37 mouse cellular contexts compared by ENCODE assay signal in genomic region chr10:19611616-19612015, GRCm38 (mm10). TPM values are rescaled to one million over a fixed set of nuclear protein-coding genes. Genes with fewer than 3 reads are reported as not detected.
"Had no signal": no experiment of that assay in that cellular context is flagged by ENCODE, and none has a peak within 500 bp of the region (broad histone marks: within the 10 kb centered on the region; RNA-seq: fewer than 3 reads in every experiment).

No protein-coding gene starts in this region.

- H3K27me3 ChIP-seq: heart, embryonic 13.5 days; heart, embryonic 15.5 days; hindbrain, embryonic 13.5 days; hindbrain, embryonic 15.5 days; kidney, embryonic 15.5 days; limb, embryonic 13.5 days; limb, embryonic 15.5 days had no signal

- ATAC-seq: forebrain, postnatal 0 days; hindbrain, postnatal 0 days; intestine, embryonic 16.5 days had no signal

- DNase-seq: forebrain, postnatal 0 days; gastrocnemius, postnatal 14 days; gastrocnemius, postnatal 36 days; heart, adult 11 months; heart, adult 2 months; heart, postnatal 14 days; heart, postnatal 36 days; kidney, adult 11 months; kidney, adult 9 months; kidney, postnatal 14 days; kidney, postnatal 36 days; layer of hippocampus, adult 9-11 months; layer of hippocampus, postnatal 36 days; left cerebral cortex, postnatal 4 days had no signal

- H3K4me1 ChIP-seq: hindbrain, embryonic 13.5 days; hindbrain, embryonic 15.5 days had no signal

- H3K4me3 ChIP-seq: heart, adult 2 months; heart, embryonic 13.5 days; heart, embryonic 15.5 days; hindbrain, embryonic 13.5 days; hindbrain, embryonic 15.5 days; kidney, embryonic 15.5 days; limb, embryonic 13.5 days; limb, embryonic 15.5 days had no signal

- H3K27ac ChIP-seq: heart, embryonic 13.5 days; heart, embryonic 15.5 days; hindbrain, embryonic 13.5 days; hindbrain, embryonic 15.5 days; hindbrain, postnatal 0 days; kidney, embryonic 15.5 days; kidney, postnatal 0 days; limb, embryonic 13.5 days; limb, embryonic 15.5 days had no signal

- H3K9me3 ChIP-seq: heart, embryonic 13.5 days; heart, embryonic 15.5 days; hindbrain, embryonic 13.5 days; hindbrain, embryonic 15.5 days; kidney, embryonic 15.5 days; limb, embryonic 13.5 days; limb, embryonic 15.5 days had no signal

- H3K4me2 ChIP-seq: heart, embryonic 11.5 days; heart, embryonic 13.5 days; heart, embryonic 15.5 days; hindbrain, embryonic 13.5 days; hindbrain, embryonic 15.5 days; kidney, embryonic 15.5 days; limb, embryonic 13.5 days; limb, embryonic 15.5 days had no signal

- H3K9ac ChIP-seq: forebrain, postnatal 0 days; heart, embryonic 13.5 days; heart, embryonic 15.5 days; hindbrain, embryonic 13.5 days; hindbrain, embryonic 15.5 days; kidney, embryonic 15.5 days; limb, embryonic 13.5 days; limb, embryonic 15.5 days had no signal

RNA-seq across cellular contexts. Expression of gene Il22ra2, which starts 10.2 kb away (rescaled TPM):
- total RNA-seq: forebrain, postnatal 0 days; gastrocnemius, adult 18-20 months; gastrocnemius, postnatal 14 days; gastrocnemius, postnatal 36 days; heart, adult 2 months; heart, postnatal 14 days; heart, postnatal 36 days; hindbrain, postnatal 0 days; layer of hippocampus, adult 18-20 months; layer of hippocampus, adult 8-10 months; layer of hippocampus, postnatal 14 days; layer of hippocampus, postnatal 36 days; left cerebral cortex, adult 18-20 months; left cerebral cortex, adult 8-10 months; left cerebral cortex, postnatal 10 days; left cerebral cortex, postnatal 25 days; left cerebral cortex, postnatal 4 days had no signal
- polyA plus RNA-seq: forebrain, postnatal 0 days; heart, adult 2 months; heart, embryonic 11.5 days; heart, embryonic 13.5 days; heart, embryonic 15.5 days; heart, postnatal 0 days; hindbrain, embryonic 11.5 days; hindbrain, embryonic 13.5 days; hindbrain, embryonic 15.5 days; hindbrain, postnatal 0 days; intestine, embryonic 14.5 days; intestine, embryonic 16.5 days; kidney, embryonic 15.5 days; kidney, postnatal 0 days; limb, embryonic 11.5 days; limb, embryonic 13.5 days had no signal
